Mouse (Mus musculus) R1 (cell line): ENCODE measurements around the gene Trim26.
"Not testable (repeated sequence)": the region's sequence is repeated elsewhere in the genome, so short reads cannot be mapped to it uniquely, and the experiment has no call there.

Experiments
- DNase-seq: peaks from one replicate; pipeline ENCODE4 v3.0.0-alpha.2; 2018; ENCODE audit warnings: low read depth, low spot score

Gene Trim26

DNA sequence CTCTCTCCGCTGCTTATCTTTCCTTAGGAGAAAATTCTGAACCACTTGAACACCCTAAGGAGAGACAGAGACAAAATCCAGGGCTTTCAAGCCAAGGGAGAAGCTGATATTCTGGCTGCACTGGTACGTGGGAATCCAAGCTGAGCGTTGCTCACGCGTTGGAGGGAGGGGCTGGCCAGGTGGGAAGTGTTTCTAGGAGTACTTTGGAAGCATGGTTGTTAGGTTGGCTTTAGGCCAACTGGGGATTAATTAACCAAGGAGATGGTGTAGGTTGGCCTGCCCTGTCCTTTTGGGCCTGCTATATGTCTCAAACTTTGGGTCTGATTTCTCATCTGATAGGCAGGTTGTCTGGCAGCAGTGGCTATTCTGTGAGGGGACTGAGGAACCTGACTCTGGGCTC is 14.3 kb downstream of the Trim26 start:
- DNase-seq: no peak

DNA sequence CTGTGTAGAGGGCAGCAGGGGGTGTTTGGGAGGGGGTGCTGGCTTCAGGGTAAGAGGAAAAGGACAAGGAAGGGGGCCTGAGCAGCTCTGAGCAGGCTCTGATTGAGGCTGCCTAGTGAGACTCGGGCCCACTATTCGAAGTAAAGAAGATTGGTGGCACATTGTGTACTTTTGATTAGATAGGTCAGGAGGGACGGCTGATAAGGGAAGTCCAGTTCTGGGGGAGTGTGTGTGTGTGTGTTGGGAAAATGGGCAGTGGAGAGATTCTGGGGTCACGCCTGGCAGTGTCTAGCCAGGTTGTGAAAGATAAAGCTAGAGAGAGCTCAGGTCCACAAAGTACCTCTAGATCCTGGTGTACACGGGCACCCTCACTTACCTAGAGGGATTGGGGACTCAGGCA is 14.7 kb downstream of the Trim26 start:
- no peak for DNase-seq

DNA sequence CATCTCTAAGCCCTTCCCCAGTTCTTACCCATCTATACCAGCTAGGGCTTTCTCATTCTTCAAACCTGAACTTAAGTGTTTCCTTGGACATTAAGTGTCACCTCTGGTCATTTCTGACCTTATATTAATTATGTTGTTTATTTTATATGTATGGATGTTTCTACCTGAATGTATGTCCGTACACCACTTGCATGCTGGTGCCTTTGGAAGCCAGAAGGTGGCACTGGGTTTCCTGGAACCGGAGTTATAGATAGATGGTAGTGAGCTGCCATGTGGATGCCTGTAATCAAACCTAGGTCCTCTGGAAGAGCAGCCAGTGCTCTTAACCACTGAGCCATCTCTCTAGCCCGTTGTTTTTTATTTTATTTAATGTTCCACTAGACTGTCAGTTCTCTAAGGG is 18.6 kb downstream of the Trim26 start:
- DNase-seq: no peak

DNA sequence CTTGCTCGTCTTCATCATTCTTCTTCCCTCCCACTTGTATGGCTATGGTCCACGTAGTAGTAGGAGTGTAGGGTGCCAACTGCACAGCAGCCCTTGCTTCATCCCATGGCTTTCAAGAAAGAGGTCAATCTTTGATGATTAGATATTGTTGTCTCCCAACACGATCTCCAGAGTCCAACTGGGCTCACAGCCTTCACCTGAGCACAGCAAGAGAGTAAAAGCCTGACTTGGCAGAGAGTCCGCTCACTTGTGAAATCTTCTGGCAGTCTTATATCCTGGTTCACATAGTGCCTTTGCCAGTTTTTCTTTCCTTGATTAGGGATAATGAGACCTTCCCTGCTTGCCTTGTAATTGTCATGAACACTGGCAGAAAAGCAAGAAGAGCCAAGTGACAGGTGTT is 19.3 kb downstream of the Trim26 start:
- DNase-seq: no peak

DNA sequence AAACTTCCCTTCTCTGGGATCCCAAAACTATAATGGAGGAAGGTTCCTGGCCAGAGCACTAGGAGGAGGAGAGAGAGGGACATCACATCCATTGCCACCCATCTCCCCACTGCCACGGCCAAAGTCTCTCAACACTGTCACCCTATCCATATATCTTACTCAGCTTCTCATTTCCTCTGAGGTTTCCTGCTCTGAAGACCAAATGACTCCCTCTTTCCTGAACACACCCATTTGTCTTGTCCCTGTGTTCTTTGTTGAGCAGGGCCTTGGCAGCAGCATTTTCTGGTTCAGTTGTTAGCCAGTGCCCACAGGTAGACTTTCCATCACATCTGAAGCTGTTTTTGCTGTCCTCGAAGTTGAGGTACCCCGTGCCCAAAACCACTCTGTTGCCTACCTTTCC is 21.2 kb downstream of the Trim26 start:
- no peak for DNase-seq

DNA sequence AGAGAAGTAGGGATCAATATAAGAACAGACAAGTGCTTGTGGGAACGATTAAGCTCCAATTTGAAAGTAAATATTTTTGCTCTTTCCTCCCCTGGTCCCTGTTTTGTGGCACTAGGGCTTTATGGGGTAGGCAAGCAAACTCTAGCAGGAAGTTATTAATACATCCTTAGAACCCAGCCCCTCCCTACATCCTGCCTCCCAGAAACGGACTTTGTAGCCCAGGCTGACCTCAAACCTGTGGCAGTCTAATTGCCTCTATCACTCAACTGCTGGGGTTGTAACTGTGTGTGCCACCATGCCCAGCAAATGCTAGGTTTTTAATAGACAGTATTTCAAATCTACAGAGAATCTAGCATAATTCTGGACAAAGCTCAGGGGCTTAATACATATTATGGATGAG is 24.7 kb downstream of the Trim26 start:
- no peak for DNase-seq

DNA sequence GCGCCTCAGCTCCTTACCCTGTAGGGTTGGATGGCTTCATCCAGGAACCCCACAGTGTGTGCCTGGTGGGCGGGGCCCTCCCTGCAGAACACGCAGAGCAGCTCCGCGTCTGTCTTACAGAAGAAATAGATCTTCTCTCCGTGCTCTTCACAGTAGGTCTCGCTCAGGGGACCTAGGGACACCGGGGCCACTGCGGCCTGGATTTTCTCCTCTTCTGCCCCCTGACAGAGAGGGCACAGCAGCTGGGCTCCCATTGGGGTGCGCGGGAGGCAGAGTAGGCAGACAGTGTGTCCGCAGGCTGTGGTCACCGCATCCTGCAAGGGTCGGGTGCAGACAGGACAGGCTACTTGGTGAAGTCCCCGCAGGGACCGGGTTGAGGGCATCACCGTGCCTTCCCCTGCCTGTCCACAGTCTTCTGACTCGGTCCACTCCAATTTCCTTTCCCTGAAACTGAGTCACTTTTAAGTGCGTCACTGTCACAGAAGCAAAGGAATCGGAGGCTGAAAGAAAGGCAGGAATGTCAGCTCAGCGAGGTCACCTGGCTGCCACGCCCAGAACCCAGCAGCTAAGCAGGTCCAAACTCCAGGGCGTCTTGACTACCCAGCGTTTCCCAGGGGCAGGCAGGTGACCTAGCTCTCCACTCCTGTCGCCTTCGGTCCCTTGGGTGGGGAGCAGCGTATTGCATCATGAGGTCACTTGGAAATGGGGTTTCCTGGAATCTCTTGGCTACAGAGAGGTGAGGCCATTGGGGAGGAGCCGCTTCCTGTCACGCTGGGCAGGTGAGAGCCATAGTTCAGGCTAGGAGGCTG is 30.0 kb downstream of the Trim26 start, which contains the start of gene Trim15:
Trim15 (minus strand) TSS at position 492 of the 809 bp plus-strand sequence.
- peak; percentile 48 for DNase-seq

DNA sequence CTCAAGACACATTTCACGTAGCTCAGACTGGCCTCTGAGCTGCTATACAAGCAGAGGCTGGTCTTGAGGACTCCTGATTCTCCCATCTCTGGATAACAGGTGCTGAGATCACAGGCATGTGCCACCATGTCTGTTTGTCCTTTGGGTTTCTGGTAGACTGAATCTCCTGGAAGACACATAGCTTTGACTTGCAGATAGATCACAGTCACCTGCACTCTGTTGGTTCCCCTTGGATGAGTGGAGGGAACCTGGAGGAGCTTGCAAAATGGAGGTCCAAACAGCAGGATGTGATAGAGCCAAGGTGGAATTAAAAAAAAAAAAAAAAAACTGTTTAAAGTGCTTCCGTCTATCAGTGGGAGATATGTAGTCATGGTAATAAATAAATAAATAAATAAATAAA is 31.9 kb downstream of the Trim26 start:
- no peak for DNase-seq

DNA sequence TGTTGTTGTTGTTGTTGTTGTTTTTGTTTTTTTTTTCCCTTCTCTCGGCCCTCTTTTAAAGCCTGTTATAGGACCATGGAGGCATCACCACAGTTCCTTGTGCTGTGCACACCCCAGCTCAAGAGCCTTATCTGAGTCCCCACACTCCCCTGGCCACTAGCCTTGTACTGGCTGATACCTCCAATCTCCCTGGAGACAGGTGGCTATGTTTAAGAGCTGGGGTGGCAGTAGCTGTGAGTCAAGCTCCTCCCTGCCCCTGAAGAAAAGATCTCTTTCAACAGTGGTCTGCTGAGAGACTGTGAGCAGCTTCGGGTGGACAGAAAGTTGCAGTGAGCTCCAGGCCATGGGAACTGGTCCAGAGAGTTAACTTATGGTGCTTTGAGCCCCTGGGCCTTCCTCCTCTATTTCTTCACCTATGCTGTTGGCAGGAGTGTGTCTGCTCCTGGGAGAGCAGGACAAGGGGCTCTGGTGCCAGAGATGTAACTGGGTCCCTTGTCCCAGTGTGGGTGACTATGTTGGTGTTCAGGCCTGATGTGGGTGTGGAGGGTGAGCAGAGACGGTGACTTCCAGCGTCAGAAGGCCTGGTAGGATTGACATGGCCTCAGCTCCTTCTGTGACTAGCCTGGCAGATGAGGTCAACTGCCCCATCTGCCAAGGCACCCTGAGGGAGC is 32.5 kb downstream of the Trim26 start, which contains the start of gene Trim10:
Trim10 (plus strand) TSS at position 291 of the 671 bp plus-strand sequence.
- DNase-seq: no peak

DNA sequence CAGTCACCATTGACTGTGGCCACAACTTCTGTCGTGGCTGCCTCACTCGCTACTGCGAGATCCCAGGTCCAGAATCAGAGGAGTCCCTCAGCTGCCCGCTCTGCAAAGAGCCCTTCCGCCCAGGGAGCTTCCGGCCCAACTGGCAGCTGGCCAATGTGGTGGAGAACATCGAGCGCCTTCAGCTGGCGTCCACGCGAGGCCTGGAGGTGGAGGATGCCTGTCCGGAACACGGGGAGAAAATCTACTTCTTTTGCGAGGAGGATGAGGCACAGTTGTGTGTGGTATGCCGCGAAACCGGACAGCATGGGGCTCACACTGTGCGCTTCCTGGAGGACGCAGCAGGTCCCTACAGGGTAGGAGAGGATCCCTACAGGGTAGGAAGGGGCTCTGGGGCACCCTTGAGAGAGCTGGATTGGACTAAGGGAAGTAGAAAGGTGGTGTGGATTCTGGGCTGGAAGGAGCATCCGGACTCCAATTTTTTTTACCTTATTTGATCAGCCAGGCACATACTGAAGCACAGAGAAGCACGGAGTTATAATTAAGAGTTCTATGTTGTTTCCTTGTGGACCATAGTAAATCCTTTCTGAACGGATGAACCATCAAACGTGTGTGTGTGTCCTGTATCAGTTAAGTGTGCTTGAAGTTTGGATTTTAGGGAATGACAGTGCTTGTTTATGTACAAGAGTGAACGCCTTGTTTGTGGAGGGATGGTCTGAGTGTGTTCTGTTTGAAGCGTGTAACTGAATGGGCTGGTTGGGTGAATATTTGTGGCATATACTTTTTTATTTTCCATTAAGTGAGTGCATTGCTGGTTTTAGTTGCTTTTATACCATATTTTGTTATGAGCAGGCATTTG is 33.2 kb downstream of the Trim26 start:
- no peak for DNase-seq

DNA sequence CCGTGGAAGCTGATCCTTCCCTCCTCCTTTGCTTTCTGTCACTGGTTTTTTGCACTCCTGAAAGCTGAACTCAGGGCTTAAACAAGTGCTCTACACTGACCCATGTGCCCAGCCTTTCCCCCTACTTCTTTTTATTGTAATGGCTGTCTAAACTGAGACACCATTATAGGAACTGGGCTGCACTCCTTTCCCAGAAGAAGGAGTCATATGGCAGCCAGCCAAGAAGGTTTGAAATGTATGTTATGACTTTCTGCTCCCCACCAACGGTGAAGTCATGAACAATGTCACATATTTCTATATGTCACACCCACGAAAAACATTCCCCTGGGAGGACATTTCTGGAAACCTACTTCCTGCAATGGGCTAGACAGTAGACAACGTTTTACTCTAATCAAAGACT is 37.7 kb downstream of the Trim26 start:
- DNase-seq: no peak

DNA sequence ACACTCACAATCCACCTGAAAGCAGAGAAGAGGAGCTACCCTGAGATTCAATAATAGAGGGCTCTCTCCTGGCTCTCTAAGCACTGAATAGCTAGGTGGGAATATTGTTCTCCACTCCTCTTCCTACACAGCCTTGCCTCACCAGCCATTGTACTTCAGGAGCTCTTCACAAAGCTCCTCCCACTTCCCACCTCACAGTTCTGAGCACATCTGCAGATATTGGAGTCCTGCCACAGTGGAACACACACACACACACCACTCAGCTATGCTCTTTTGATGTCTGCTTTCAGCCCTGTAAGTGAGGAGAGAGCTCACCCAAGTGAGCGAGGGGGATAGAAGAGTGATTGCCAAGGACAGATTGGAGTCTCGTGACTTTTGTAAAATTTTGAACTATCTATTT is 46.4 kb downstream of the Trim26 start:
- DNase-seq: no peak

DNA sequence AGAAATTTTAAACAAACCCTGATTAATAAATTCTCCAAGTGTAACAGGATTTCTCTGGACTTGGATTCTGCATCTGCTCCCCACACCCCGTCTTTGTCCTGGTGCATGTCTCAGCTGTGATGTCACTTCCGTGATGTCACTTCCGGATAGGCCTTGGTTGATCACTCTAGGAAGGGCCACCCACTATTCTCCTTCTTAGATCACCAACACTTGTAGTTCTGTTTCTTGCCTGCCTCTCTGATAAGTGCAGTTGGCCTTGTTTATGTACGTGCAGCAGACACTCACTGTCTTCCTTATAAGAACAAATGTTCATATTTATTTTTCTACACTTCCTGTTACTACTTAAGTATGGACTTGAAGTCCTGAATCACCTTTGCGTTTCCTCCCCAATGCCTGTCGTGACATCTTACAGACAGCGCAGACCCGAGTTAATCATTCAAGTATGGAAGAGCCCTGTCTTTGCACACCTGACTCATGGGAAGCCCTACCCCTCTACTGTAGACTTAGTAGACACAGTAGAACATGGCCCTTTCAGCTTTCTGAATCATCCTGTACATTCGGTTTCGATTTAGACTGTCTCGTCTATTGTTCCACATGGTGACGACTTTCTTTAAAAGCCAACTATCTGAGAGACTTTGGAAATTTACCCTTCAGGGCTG is 48.3 kb downstream of the Trim26 start:
- DNase-seq: no peak

DNA sequence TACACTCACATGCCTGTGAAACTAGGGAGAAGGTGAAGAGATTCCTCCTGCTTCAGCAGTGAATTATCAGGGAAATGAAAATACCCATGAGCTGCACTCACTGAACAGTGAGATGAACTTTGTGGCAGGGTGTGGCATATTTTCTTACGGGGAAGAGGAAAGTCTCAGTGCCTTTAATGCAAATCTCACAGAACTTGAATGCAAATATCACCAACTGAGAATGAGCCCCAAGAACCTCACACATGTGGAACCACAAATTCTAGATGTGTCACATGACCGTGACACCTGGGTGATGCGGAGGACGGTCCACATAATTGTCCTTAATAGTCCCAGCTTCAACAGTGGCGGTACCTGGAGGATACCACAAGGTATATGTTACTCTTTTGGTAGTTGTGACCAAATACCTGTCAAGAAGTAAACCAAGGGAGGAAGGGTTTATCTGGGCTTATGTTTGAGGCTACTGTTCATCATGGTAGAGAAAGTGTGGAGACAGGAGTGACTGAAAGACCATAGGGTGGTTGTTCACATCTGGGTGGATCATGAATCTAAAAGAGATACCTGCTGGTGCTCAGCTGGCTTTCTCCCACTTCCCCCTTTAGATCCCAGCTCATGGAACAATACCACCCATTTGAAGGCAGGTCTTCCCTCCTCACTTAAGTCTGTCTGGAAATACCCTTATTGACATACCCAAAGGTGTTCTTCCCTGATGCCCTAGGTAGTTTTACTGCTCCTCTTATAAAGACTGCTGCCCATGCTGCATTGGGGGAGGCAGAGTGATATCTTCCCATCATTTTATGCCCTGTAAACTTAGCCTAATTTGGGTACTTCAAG is 53.4 kb downstream of the Trim26 start, which contains the start of gene Trim40:
Trim40 (minus strand) TSS at position 51 of the 831 bp plus-strand sequence.
- no peak for DNase-seq

DNA sequence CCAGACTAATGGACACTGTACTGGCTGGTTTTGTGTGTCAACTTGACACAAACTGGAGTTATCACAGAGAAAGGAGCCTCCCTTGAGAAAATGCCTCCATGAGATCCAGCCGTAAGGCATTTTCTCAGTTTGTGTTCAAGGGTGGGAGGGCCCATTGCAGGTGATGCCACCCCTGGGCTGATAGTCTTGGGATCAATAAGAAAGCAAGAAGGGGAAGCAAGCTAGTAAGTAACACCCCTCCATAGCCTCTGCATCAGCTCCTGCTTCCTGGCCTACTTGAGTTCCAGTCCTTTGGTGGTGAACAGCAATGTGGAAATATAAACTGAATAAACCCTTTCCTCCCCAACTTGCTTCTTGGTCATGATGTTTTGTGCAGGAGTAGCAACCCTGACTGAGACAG is 54.6 kb downstream of the Trim26 start:
- DNase-seq: not testable (repeated sequence)

DNA sequence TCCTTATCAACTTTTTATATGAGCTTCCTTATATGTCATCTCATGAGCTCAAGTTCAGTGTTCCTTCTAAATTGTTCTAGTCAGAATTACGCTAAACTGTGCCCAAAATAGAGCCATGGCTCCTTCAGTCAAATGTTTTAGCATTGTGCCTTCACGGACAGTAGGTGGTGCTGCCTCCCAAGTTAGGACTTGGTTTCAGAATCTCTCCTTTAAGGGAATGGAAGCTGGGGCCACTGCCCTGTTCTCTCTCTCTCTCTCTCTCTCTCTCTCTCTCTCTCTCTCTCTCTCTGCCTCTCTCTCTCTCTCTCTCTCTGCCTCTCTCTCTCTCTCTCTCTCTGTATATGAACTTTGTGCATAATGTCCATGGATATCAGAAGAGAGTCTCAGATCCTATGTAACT is 55.4 kb downstream of the Trim26 start:
- peak; percentile 71 for DNase-seq

DNA sequence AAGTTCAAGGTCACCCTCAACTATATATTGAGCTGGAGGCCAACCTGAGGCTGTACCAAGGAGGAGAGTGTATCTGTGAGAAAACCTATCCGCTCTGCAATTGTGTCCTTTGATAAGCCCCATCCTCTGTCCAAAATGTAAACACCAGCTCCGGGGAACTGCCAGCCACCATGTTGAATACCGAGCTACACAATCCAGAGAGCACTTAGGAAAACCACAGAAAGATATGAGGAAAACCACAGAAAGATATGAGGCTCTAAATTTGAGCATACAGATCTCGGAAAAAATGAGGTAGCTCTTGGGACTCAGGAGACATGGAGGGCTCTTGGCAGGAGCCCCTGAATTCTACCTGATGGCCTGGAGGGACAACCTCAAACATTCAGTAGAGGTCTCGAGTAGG is 56.5 kb downstream of the Trim26 start:
- DNase-seq: no peak

DNA sequence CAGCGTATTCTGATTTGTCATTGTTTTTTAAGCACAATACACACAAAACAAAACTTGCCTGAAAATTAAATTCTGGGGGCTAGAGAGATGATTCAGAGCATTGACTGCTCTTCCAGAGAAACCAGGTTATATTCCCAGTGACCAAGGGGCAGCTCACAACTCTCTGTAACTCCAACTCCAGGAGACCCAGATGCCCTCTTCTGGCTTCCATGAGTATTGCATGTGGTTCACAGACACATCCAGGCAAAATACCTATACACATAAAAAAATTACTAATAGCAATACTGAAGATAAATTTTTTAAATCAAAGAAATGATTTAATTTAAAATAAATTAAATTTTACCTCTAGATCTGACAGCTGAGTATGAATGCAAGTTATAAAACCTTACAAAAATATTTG is 59.6 kb downstream of the Trim26 start:
- DNase-seq: peak; percentile 69

DNA sequence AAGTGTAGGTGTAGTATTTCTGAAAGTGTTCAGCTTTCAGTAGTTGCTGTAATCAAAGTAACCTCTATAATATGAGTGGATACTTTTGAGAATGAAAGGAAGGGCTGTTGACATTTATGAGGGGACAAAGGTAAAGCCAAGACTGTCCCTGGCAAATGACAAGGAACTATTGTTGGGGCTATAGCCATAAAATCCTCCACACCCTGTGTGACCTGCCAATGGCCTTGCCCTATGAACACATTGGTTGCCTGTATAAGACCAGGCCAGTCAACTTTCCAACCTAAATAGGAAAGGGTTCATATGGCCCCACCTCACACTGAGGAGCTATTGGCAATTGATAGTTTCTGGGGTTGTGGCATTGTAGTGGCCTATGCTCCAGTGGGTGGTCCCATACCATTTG is 60.1 kb downstream of the Trim26 start:
- no peak for DNase-seq

DNA sequence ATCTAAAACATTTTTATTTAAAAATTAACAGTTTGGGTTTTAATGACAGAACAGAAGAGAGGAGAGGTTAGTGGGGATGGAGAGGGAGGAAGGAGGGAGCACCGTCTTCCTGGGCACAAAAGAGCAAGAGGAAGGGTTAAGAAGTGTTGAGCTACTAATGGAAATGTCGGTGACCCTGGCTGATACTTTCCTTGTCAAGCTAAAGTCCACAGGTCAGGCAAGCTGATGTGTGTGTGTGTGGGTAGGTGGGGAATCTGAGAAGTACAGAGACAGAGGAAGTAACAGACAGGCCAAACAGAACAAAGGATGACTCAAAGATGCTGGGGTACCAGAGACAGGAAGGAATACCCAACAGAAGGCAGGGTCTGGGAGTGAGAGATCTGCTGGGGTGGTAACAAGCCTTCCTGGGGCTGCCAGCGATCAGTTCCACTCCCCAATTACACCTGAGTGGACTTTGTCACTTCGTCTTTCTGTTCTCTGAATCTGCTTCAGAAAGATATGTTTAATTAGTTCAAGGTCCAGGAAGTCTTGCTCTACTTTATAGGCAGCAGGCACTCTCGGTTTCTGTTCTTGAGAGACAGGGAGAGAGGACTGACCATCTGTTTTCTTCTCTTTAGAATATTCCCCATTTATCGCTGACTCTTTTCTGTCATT is 60.7 kb downstream of the Trim26 start, which contains the start of gene Trim31:
Trim31 (plus strand) TSS at position 567 of the 654 bp plus-strand sequence.
- no peak for DNase-seq
